Mouse (Mus musculus): ENCODE results near the gene Olfr1225.
"Not testable (repeated sequence)": the region's sequence is repeated elsewhere in the genome, so short reads cannot be mapped to it uniquely, and the experiment has no call there.

The Olfr1225 gene

GRCm38 (mm10) chr2:89174569-89174968 lies at the start of gene Olfr1225:
Gene Olfr1225 (minus strand): TSS chr2:89174669.
- no peak for DNase-seq

DNA sequence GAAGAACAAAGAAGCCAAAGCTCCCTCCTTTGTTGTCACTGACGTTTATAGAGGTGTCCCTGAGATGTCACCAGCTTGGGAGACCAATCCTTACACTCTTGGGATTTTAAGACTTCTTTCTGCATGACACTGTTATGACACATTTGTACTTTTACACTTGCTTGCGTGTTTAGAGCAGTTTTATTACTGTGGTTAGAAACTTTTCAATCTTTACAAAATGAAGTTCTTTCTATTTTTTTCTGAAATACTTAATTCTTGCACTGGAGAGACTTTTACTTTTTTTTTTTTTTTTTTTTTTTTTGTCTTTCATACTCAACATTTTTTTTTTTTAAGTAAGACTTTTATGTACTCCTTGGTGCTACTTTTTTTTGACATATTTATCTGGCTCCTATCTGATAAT lies 25.5 kb upstream of the Olfr1225 start, which contains the start of gene Olfr1226:
TSS of gene Olfr1226 (minus strand) at position 101 of the 400 bp plus-strand sequence.
- DNase-seq, result no peak

DNA sequence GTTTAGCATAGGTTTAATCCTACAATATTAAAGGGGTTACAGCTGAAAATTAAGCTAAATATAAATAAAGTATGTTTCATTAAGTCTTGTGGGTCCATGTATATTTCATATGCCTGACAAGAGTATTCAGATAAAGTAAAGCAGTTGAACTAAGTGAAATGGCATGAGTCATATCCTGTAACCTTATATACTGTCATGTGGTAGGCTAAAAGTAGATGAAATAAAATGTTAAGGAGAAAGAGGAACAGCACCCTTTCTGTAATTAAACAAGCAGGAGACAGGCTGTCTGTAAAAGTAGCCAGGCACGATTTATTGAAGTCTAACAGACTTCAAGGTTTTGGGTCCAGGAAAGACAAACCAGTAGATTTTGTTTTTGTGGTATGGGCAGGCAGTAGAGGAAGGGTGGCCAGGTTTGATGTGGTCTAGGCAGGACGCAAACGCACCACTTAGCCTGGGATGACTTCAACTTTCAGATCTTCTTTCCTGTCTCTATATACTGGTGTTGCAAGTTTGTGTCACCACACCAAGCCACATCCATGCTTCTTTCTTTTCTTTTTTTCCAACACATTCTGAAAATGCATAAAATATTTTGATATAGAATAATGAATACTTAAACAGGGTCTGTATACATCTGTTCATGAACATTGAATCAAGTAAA lies 22.0 kb upstream of the Olfr1225 start:
- DNase-seq, result no peak

DNA sequence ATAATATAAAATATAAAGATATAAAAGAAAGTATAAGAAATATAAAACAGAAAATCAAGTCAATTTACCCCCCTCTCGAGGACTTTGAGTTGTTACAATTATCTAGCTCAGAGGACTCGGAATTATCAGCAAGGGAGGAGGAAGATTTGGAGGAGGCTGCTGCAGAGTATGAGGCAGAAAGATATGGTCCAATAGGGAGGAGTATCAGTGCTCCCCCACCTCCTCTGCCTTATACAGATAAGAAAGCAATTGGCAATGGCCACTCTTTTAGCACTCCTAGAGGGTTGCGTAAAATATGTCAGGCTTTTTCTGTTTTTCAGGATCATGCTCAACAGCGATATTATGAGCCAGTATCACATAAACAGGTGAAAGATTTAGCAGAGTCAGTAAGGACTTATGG lies 9.8 kb downstream of the Olfr1225 start:
- DNase-seq, result not testable (repeated sequence)

DNA sequence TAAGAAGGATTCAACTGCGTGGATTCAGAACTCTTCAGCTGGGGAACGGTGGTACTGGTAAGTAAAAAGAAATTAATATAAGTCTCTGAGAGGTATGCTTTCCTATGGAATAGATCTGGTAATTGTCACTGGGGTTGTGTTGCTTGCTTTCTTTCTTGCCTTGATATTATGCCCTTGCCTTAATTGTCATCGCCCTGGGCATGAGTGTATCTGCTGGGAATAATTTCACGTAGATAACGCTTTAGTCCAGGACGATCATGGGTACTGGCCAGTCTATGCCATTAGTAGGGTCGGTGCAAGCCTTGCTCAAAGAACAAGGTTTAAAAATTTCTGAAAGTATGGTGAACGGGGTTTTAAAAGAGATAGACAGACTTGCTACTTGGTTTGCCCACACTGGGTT lies 10.5 kb downstream of the Olfr1225 start, which contains the start of gene Olfr1224-ps1:
TSS of gene Olfr1224-ps1 (minus strand) at position 101 of the 400 bp plus-strand sequence.
- not testable (repeated sequence) for DNase-seq

- no peak for DNase-seq
Observed at GRCm38 (mm10) chr2:89151460-89151859, 23.0 kb downstream of the Olfr1225 start, which contains the start of gene Olfr1223. Gene Olfr1223 (minus strand): TSS chr2:89151560.

GRCm38 (mm10) chr2:89132954-89133353 lies 41.5 kb downstream of the Olfr1225 start, which contains the start of gene Olfr1222:
Gene Olfr1222 (minus strand): TSS chr2:89133054.
- DNase-seq, result no peak
